Mouse (Mus musculus) heart, embryonic 11.5 days (tissue): ENCODE data around the gene Alpl. TPM values are rescaled to one million over a fixed set of nuclear protein-coding genes. Genes with fewer than 3 reads are reported as not detected.

ENCODE experiments used
- ATAC-seq: fragments of 200-750 bp; cut with Nextera tagmentation; replicated peaks from 2 replicates; pipeline ENCODE4 v1.8.0; 2017; ENCODE audit warnings: moderate library complexity; ENCODE audit not compliant: insufficient number of reproducible peaks, low FRiP score, low TSS enrichment
- H3K27ac ChIP-seq: fragments of 300-500 bp; sonication (generic); 2 replicates; pipeline ENCODE4 v1.5.1; 2014; ENCODE audit warnings: mild to moderate bottlenecking, low read depth, low read length
- H3K27me3 ChIP-seq: fragments of 300-500 bp; sonication (generic); 2 replicates; pipeline ENCODE4 v1.6.1; 2014; ENCODE audit warnings: mild to moderate bottlenecking, low read length, mixed read lengths; ENCODE audit not compliant: control insufficient read depth, insufficient read depth
- H3K36me3 ChIP-seq: fragments of 300-500 bp; sonication (generic); 2 replicates; pipeline ENCODE4 v1.6.1; 2014; ENCODE audit warnings: mild to moderate bottlenecking, low read length, moderate library complexity, mixed read lengths; ENCODE audit not compliant: control insufficient read depth, insufficient read depth
- H3K4me1 ChIP-seq: fragments of 300-500 bp; sonication (generic); 2 replicates; pipeline ENCODE4 v1.6.1; 2014; ENCODE audit warnings: low read length; ENCODE audit not compliant: control insufficient read depth, insufficient read depth
- H3K4me2 ChIP-seq: fragments of 300-500 bp; sonication (generic); 2 replicates; pipeline ENCODE4 v1.6.1; 2014; ENCODE audit warnings: mild to moderate bottlenecking, moderate library complexity
- H3K4me3 ChIP-seq: fragments of 300-500 bp; sonication (generic); 2 replicates; pipeline ENCODE4 v1.5.1; 2014; ENCODE audit warnings: low read depth, low read length
- H3K9ac ChIP-seq: fragments of 300-500 bp; sonication (generic); 2 replicates; pipeline ENCODE4 v1.6.1; 2014; ENCODE audit warnings: mild to moderate bottlenecking, low read depth, low read length, moderate library complexity
- H3K9me3 ChIP-seq: fragments of 300-500 bp; sonication (generic); replicated peaks from 2 replicates; pipeline ENCODE4 v1.6.1; 2016; ENCODE audit warnings: low read length; ENCODE audit not compliant: control insufficient read depth
- WGBS: fragments of 180-500 bp; shearing (Covaris S2); extraction: QIAGEN DNeasy Blood & Tissue Kit; methylation state at CpG from one replicate; pipeline ENCODE4 v1.1.7; 2014; ENCODE audit not compliant: insufficient replicate concordance; 5-methylcytosine and 5-hydroxymethylcytosine counted together
- polyA plus RNA-seq: library from polyadenylated mRNA; unstranded; fragments of >200 nt; fragmentation: Nextera tagmentation; extraction: Ambion mirVana; gene quantifications from 2 replicates; pipeline ENCODE4 v1.2.1, GENCODE M21; 2014

Alpl gene
- polyA plus RNA-seq, 1 experiment from 2014 or later: 1.2 TPM

- no peak overlapping the region for H3K27ac ChIP-seq
- H3K9me3 ChIP-seq: no peaks in the 10 kb centered on the region
- 15% methylated on average over 6 of the region's 6 CpGs for WGBS
- H3K36me3 ChIP-seq: no peaks in the 10 kb centered on the region
- no peaks in the 10 kb centered on the region for H3K4me1 ChIP-seq
- H3K9ac ChIP-seq: no peak overlapping the region
- no peak overlapping the region for H3K4me3 ChIP-seq
- H3K4me2 ChIP-seq: no peak overlapping the region
- ATAC-seq: no peak
- H3K27me3 ChIP-seq: peaks cover 12% of the 10 kb centered on the region
Observed at GRCm38 (mm10) chr4:137830380-137830779, 34.2 kb upstream of the Alpl start.

GRCm38 (mm10) chr4:137824881-137825280 lies 28.7 kb upstream of the Alpl start:
- H3K36me3 ChIP-seq: no peaks in the 10 kb centered on the region
- H3K27ac ChIP-seq: no peak overlapping the region
- peaks cover 5% of the 10 kb centered on the region for H3K27me3 ChIP-seq
- H3K4me2 ChIP-seq: no peak overlapping the region
- 75% methylated on average over 2 of the region's 2 CpGs for WGBS
- ATAC-seq: no peak
- H3K4me1 ChIP-seq: no peaks in the 10 kb centered on the region
- H3K4me3 ChIP-seq: no peak overlapping the region
- H3K9me3 ChIP-seq: no peaks in the 10 kb centered on the region
- H3K9ac ChIP-seq: no peak overlapping the region

- Histone ChIP-seq H3K4me2 (no peak overlapping the region), H3K9ac (no peak overlapping the region), H3K36me3 (no peaks in the 10 kb centered on the region), H3K9me3 (no peaks in the 10 kb centered on the region), H3K27me3 (no peaks in the 10 kb centered on the region), H3K4me1 (no peaks in the 10 kb centered on the region), H3K4me3 (no peak overlapping the region), H3K27ac (no peak overlapping the region)
- WGBS: 74% methylated on average over 3 of the region's 3 CpGs
- ATAC-seq: no peak
Observed at GRCm38 (mm10) chr4:137823542-137823941, 27.4 kb upstream of the Alpl start.

GRCm38 (mm10) chr4:137822537-137822936 lies 26.4 kb upstream of the Alpl start:
- 89% methylated on average over 5 of the region's 5 CpGs for WGBS
- no peak overlapping the region for H3K4me3 ChIP-seq
- H3K4me1 ChIP-seq: no peaks in the 10 kb centered on the region
- no peaks in the 10 kb centered on the region for H3K27me3 ChIP-seq
- H3K4me2 ChIP-seq: no peak overlapping the region
- H3K9me3 ChIP-seq: no peaks in the 10 kb centered on the region
- H3K27ac ChIP-seq: no peak overlapping the region
- no peak overlapping the region for H3K9ac ChIP-seq
- no peak for ATAC-seq
- H3K36me3 ChIP-seq: no peaks in the 10 kb centered on the region

- no peak for ATAC-seq
- no peak overlapping the region for H3K4me3 ChIP-seq
- no peaks in the 10 kb centered on the region for H3K27me3 ChIP-seq
- H3K9me3 ChIP-seq: no peaks in the 10 kb centered on the region
- H3K4me2 ChIP-seq: no peak overlapping the region
- H3K9ac ChIP-seq: no peak overlapping the region
- WGBS: 37% methylated on average over 3 of the region's 3 CpGs
- no peak overlapping the region for H3K27ac ChIP-seq
- H3K36me3 ChIP-seq: no peaks in the 10 kb centered on the region
- H3K4me1 ChIP-seq: no peaks in the 10 kb centered on the region
Observed at GRCm38 (mm10) chr4:137820721-137821120, 24.5 kb upstream of the Alpl start.

- no peak for ATAC-seq
- no peak overlapping the region for H3K9ac ChIP-seq
- no peaks in the 10 kb centered on the region for H3K9me3 ChIP-seq
- WGBS: 89% methylated on average over 2 of the region's 2 CpGs
- no peaks in the 10 kb centered on the region for H3K4me1 ChIP-seq
- no peak overlapping the region for H3K4me2 ChIP-seq
- H3K27ac ChIP-seq: no peak overlapping the region
- H3K4me3 ChIP-seq: no peak overlapping the region
- H3K36me3 ChIP-seq: no peaks in the 10 kb centered on the region
- no peaks in the 10 kb centered on the region for H3K27me3 ChIP-seq
Observed at GRCm38 (mm10) chr4:137819487-137819886, 23.3 kb upstream of the Alpl start.

- H3K9ac ChIP-seq: no peak overlapping the region
- H3K27ac ChIP-seq: no peak overlapping the region
- ATAC-seq: no peak
- H3K4me2 ChIP-seq: no peak overlapping the region
- 79% methylated on average over 3 of the region's 3 CpGs for WGBS
- no peaks in the 10 kb centered on the region for H3K36me3 ChIP-seq
- H3K4me3 ChIP-seq: no peak overlapping the region
- H3K9me3 ChIP-seq: no peaks in the 10 kb centered on the region
- H3K4me1 ChIP-seq: no peaks in the 10 kb centered on the region; the same call in 1 of the 2 replicates
- no peaks in the 10 kb centered on the region for H3K27me3 ChIP-seq
Observed at GRCm38 (mm10) chr4:137818341-137818740, 22.2 kb upstream of the Alpl start.

- WGBS: 60% methylated on average over 7 of the region's 7 CpGs
- Histone ChIP-seq H3K27ac (no peak overlapping the region), H3K9me3 (no peaks in the 10 kb centered on the region), H3K4me3 (no peak overlapping the region), H3K36me3 (no peaks in the 10 kb centered on the region), H3K27me3 (no peaks in the 10 kb centered on the region), H3K4me2 (no peak overlapping the region), H3K9ac (no peak overlapping the region), H3K4me1 (peaks cover 2% of the 10 kb centered on the region; the same call in 1 of the 2 replicates)
- no peak for ATAC-seq
Observed at GRCm38 (mm10) chr4:137816216-137816615, 20.0 kb upstream of the Alpl start.

GRCm38 (mm10) chr4:137815473-137815872 lies 19.3 kb upstream of the Alpl start:
- Histone ChIP-seq H3K36me3 (no peaks in the 10 kb centered on the region), H3K9ac (no peak overlapping the region), H3K27me3 (no peaks in the 10 kb centered on the region), H3K4me2 (no peak overlapping the region), H3K9me3 (no peaks in the 10 kb centered on the region), H3K4me1 (peaks cover 2% of the 10 kb centered on the region; the same call in 1 of the 2 replicates), H3K27ac (no peak overlapping the region), H3K4me3 (no peak overlapping the region)
- no peak for ATAC-seq
- WGBS: 68% methylated on average over 3 of the region's 3 CpGs
